Mouse (Mus musculus): ENCODE data around the gene Nr2f1.
A peak's percentile ranks its signal among the peaks of the same experiment; 100 is the strongest.
"Not testable (repeated sequence)": the region's sequence is repeated elsewhere in the genome, so short reads cannot be mapped to it uniquely, and the experiment has no call there.

Gene Nr2f1

DNA sequence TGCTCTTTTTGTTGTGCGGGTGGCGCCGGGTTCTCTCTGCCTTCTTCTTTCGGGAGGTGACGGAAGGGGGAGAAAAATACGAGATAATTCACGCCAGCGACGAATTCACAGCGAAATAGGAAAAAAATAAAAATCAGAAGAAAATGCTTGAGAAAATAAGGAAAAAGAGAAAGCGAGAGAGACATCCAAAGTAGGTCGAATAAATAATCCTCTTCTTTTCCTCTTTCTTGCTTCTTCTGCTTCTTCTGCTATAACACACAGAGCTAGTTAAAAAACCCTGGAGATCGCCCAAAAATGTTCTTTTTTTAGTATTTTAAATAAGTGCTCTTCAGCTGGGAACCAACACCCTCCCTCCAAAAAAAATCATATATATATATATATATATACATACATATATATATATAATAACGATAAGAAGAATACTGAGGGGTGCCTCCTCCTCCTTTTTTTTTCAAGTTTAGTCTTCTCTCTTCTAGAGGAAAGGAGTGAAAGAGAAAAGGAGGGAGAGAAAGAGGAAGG is at the start of gene Nr2f1:
Nr2f1 (minus strand) TSS at position 116 of the 519 bp plus-strand sequence.
- DNase-seq (ENCODE audit: low read depth, low spot score) = no peak

DNA sequence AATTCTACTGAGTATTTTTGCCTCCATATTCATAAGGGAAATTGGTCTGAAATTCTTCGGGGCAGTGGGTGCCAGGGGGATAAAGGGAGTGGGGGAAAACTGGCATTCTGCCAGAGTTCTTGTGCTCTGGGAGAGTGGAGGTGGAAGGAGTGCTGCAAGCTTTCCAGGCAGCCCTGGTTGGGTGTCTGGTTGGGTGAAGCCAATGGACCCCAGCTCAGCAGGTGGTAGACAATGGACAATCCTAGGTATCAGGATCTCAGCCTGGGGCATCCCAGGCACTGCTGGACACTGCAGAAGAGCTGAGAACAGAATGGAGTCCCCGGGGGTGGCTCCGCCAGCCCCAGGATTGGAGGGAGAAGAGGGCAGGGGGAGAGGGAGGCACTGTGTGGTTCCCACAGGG is 22.1 kb upstream of the Nr2f1 start:
- no peak for DNase-seq (ENCODE audit: low read depth, low spot score)

DNA sequence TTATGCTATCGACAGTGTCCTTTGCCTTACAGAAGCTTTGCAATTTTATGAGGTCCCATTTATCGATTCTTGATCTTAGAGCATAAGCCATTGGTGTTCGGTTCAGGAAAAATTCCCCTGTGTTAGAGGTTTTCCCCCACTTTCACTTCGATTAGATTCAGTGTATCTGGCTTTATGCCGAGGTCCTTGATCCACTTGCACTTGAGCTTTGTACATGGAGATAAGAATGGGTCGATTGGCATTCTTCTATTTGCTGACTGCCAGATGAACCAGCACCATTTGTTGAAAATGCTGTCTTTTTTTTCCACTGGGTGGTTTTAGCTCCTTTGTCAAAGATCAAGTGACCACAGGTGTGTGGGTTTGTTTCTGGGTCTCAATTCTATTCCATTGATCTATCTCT is 20.7 kb upstream of the Nr2f1 start:
- not testable (repeated sequence) for DNase-seq (ENCODE audit: low read depth, low spot score)

DNA sequence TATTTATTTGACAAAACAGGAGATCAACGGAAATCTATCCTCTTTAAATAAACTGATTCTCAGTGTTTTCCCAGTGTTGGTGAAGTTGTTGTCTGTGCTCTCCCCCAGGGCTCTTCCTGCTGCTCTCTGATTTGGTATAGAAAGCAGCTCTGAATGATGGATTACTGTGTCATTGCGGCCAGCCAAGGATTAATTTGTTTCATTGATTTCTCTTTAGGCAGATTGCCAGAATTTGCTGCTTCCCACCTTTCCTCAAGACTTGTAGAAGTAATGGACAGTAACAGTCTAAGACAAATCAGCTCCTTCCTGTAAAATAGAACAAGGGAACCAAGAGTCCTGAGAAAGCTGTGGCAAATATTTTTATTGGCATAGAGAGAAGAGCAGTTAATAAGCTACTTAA is 15.7 kb upstream of the Nr2f1 start:
- no peak for DNase-seq (ENCODE audit: low read depth, low spot score)

DNA sequence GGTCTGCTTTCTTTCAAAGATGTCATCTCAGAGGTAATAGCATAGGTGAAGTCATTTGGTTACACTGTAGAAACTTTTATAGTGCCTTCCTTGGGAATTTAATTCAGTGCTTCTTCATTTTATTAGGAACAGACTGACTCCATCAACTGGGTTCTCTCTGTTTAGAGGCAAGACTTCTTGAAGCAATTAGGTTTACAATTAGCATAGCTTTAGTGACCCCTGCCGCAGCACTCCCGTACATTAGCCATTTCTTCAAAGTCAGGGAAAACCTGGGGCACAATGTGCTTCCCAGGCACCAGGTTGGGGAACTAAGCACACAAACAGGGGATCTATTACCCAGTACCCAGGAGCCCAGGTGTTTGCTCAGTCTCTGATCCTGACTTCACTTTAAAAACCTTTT is 13.6 kb upstream of the Nr2f1 start:
- no peak for DNase-seq (ENCODE audit: low read depth, low spot score)

DNA sequence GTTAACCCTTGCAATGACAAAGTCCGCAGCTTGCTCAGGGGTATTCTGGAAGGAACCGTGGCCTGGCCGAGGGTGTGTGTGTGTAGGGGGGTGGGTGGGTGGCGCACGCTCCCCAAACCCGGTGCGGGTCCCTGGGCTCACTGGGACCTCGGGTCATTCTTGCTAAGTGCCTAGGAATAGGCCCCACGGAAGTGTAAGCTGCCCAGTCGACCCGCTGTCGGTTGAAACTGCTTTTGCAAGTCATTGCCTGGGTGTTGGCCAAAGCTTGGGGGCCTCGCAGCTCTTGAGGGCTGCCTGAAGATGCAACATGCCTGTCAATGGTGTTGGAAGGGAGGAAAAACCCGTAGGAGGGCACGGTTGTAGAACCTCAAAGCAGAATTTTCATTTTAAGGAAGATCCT is 12.6 kb upstream of the Nr2f1 start:
- no peak for DNase-seq (ENCODE audit: low read depth, low spot score)

DNA sequence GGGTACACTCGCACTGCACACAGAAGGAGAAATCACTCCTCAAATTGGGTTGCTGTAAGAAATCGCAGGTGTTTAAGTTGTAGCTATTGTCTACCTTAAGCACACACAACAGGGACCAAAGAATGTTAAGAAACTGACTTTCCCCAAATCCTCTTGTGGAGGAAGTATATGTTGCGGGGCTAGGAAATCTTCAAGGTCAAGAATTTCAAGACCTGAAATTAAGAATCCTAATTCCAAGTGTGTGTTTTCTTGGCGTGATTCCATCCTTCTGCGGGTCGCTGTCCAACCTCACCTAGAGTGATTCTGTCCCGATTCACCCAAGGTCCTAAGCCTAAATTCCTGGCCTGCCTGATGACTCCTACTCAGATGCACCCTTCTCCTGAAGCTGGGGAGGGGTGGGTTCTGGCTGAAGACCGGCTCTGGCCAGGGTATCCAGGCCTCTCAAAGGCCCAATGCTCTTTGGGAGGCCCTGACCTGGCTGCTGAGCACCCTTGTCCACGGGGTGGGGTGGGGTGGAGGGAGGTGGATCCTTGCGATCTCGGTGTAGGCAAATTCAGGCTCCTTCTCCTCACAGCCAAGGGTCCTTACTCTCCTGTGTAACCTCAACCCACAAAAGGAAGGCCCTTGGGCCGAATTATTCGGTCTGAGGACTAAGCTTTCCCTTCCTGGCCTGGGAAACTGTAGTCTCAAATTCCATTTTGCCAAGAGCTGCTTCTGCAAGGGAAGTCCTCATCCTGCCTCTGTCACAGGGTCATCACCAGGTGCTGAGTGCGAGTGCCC is 11.9 kb upstream of the Nr2f1 start:
- no peak for DNase-seq (ENCODE audit: low read depth, low spot score)

DNA sequence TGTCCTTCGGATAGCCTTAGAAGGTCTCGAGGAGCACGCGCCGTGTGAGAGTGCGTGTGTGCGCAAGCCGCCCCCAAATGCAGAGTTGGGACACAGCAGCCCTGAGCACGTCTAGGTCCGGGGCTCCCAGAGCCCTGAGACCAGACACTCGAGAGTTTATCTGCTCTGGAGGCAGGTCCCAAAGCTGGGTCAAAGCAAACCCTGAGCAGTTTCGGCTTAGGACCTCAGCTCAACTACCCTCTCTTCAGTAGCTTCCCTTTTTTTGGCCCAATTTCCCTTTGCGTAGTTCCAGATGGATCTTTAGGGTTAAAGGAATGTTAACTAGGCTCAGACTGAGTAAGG is 11.2 kb upstream of the Nr2f1 start:
- DNase-seq (ENCODE audit: low read depth, low spot score) = no peak

DNA sequence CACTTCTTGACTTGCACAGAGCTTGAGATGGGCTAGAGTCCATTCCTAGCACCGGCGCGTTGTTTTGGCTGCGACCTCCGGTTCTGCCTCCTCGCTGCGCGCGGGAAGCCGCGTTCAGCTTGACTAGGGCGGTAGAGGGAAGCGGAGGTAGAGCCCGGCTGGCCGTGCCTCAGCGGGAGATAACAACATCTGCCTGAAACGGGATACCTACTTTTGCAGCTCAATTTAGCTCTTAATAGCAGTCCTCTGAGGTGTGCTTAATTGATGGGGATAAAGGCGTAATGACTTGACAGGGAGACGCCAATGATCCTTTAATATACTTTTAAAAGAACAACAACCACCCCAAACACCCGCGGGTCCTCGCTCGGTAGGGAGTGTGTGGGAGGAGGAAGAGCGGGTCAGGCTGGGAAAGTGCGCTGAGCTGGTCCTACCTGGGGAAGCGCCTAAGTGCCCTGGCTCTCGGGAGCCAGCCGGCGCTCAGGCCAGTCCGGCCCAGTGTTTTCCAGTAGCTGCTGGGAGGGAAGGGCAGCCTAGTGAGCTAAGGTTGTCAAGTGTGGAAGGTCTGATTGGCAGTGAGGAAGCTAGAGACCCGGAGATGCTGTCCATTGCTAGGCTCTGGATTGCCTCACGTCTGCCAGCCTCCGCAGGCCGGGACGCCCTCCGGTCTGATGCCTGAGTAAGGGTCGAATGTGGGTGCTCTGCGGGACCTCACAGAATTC is 10.6 kb upstream of the Nr2f1 start:
- DNase-seq (ENCODE audit: low read depth, low spot score) = no peak

DNA sequence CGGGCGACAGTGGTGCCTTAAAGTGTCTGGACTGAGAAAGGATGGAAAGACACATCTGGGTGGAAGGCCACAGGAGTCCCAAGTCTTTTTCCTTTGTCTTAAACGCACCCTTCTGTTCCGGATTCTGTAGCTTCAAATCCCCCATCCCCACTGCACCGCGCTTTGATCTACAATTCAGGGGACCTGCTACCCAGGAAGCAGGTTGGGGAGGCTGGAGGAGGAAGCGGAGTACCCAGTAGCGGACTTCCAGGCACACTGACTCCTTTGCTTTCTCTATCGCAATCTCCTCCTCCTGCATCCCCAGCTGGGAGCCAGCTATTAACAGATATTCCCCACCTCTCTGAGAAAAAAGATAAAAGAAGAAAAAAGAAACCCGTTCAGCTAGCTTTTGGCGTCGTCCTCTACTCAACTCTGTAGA is 10.1 kb upstream of the Nr2f1 start:
- DNase-seq (ENCODE audit: low read depth, low spot score) = no peak

DNA sequence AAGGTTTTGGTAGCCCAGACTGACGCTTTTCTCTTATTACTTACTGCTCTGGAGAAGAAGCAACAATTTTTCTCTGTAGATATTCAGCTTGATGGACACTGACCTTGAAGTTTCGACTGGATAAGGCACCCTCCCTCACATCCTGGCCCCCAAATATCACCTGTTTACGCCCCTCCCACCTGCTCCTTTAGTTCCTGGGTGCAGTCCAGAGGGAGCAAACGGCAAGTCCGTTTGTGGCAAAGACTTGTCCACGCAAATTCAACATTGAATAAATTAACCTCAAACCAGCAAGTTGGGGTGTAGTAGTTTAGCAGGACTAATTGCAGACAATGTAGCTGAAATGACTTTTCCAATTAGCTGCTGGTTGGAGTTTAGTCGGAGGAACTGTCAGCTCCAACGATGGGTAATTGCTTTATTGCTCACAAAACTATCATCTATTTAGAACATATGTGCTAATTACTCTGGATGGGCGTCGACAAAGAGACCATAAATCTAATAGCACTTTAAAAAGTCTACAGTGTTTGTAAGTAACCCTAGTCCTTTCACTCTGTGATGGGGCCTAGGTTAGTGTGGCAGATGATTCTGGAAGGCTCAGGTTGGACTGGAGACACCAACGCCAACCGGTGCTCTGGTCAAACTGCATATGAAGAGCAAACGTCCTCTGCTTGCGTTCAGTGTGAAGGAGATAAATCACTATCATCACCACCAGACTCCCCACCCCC is 9.3 kb upstream of the Nr2f1 start:
- DNase-seq (ENCODE audit: low read depth, low spot score) = no peak

DNA sequence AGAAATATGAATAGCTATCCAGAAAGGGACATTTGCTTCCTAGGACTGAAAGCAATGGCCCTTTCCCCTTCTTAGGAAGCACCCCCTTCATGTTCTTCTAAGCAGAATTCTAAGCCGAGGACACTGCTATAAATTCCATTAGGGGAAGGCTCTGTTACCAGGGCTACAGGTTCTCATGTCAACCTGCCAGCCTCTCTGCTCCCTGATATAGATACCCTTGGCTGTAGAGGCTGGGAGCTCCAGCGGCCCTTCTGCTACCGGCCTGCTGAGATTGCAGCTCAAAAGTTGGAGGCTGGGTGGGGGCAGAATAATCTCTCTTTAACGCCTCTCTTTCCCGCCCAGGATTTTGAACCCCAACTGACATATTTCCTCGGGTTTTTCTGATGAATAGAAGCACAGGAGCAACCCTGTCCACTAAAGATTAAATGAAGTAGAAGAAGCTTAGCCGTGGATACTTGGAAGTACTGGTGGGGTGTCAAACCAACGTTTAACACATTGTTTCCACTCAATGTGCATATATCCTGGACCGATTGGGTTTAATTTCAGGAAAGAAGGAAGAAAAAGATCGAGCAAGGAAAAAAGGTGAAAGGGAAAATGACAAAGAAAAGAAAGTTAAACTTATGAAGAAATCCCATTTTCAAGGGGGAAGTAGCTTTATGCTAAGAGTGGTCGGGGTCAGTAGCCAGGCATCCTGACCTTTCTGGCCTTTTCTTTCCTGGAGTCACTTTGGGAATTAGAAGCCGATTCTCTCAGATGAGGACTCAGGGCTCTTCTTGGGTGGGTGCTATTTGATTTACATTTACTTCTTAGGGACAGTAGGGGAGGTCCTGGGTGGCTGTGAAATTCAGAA is 8.5 kb upstream of the Nr2f1 start:
- no peak for DNase-seq (ENCODE audit: low read depth, low spot score)

DNA sequence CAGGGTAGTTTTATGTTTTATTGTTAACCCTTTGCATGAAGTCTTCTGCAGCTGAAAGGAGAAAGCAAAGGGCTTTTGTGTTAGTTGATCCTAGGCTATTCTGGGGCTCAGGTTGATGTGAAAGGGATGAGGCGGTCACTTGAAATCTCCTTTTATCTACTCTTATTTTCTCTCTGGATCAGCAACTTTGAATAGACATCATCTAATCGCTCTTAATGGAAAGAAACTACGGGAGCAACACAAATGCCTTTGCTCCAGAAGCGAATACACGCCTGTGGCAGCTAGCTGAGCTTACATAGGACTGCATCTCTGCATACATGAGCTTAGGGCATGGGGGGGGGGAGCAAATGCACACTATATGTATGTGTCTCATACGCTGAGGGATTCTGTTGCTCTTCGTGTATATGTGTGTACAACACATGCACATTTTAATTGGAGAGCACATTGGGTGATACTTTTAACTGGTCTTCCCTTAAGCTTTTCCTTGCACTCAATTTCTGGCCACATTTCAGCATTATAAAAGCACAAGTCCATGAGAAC is 7.4 kb upstream of the Nr2f1 start:
- DNase-seq (ENCODE audit: low read depth, low spot score) = no peak

DNA sequence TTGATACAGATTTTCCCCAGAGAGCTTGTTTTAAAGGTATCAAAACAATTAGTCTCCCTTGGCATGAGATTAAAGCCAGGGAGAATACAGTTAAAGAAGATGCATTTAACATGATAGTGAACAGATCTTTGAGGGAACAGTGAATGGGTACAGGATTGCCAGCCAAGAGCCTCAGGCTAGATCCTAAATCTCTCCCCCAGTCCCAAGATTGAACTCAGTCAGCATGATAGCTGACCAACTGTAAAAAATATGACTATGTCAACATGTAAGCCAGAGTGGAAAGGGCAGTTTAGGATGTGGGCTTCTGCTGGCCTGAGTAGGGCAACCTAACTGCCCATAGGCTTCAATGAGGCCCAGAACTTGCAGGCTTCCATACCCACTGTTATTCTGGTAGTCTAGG is 5.9 kb upstream of the Nr2f1 start:
- peak; percentile 27 for DNase-seq (ENCODE audit: low read depth, low spot score)

DNA sequence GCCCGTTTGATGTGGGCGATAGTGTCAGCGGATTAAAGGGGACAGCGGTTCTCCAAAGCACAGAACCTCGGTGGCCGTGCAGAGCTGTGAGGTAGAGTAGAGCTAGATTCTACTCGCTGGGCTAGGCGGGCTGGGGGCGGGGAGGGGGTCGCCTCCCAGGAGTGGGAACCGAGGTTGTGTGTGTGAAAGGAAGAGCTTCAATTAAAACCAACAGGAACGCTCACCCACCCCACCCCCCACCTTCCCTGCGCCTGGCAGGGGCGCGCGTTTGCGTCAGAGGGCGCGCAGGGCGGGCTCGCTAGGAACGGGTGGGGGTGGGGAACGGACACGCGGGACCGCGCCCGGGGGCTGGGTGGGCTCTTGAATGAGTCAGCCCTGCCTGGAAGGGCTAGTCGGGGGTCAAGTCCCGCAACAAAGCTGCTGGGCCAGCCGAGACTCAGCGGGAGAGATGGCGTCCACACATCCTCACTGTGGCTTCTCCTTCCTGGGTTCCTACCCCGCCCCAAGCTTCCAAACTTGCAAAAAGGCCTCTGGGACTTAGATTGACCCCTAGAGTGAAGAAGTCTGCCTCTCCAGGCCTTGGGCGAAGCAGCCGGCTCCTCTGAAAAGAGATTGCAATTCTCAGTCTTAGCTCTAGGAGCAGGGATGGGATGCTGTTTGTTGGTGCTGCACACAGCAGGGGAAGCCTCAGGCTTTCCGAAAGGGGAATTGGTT is 3.9 kb upstream of the Nr2f1 start:
- peak; percentile 92 for DNase-seq (ENCODE audit: low read depth, low spot score)

DNA sequence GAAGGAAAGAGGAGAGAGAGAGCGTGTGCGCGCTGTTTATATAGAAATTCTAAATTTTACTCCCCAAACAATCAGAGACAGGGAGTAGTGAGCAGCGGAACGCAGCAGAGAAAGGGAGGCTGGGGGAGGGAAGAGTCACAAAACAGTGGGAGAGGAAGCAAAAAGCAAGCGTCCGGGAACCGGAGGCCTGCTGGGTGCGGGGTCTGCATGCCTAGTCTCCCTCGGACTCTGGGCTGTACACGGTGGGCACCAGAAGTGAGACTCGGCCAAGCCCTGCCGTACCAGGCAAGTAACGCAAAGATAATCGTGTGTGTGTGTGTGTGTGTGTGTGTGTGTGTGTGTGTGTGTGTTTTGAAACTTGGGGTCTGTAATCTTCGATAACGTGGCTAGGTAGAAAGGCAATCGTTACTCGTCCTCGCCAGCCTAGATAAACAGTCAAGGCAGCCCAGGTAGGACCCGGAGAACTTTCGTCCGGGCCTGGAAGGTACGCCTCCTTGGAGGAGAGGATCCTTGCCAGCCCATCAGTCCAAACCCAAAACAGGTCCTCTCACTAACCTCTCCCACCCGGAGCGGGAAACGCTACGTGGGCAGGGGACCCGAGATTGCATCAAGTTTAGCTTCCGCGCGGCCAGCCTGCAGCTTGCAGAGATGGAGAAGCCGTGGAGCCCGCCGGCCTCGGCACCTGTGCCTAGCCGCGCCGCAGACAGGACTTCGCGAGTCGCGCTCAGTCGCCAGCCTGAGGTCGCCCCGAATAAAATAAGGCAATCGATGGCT is 3.2 kb upstream of the Nr2f1 start:
- DNase-seq (ENCODE audit: low read depth, low spot score) = peak; percentile 55

DNA sequence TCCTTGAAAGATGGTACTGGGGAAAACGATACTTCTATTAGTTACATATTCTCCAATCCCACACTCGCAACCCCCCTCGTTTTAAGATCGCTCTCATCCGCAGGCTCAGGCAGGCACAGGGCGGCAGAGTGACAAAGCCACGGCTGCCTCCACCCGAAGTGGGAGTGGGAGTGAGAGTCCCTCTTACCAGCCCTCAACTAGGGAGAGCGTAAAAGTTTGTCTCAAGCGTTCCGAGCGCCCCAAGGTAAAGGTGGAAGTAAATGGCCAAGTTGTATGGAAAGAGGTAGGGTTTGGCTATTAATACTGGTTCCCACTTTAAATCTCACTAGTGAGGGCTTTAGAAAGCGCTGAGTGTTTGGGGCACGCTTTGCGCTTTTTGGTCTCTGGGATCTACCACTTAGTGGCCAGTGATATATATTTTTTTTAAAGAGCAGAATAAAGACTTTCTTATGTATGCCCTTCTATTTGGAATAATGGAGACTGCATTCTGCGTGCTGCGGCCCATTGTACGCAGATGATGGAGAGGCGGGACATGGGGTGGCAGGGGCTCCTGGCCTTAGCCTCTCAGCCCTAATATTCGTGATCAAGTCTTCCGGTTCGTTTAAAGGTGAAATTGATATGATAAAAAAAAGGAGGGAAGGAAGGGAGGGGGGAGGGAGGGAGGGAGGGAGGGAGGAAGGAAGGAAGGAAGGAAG is 2.5 kb upstream of the Nr2f1 start:
- peak; percentile 57 for DNase-seq (ENCODE audit: low read depth, low spot score)

DNA sequence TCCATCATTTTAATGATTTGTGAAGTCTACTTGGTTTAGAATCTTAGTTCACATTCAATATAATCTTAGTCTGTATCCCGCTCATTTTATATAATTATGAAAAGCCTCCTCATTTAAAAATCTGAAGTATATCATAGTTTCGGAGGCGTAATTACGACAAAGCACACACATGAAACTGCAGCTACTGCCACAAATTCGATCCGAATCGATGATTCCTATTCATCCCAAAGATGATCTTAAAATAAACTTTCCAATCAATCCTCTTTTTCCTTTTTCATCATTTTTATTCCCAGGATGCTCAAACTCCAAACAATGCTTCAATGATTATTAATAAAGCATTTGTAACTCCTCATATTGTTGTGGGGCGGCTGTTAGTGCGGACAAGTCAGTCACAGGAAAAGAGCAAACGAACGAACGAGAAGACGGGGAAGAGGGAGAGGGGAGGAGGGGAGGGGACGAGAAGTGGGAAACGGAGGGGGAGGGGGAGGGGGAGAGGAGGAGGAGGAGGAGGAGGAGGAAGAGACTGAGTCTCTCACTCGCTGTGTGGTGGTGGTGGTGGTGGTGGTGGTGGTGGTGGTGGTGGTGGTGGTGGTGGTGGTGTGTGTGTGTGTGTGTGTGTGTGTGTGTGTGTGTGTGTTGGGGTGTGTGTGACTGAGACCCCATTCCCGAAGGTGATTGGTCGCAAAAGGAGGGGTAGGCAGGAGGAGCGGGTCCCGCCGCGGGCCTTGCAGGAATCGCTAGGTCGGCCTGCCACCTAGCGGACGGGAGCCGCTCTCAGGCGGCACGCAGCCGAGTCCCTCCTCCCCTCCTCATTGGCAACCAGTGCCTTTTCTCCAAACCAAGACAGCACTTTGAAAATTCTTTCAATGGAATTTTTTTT is 1.7 kb upstream of the Nr2f1 start:
- DNase-seq (ENCODE audit: low read depth, low spot score) = peak; percentile 88
